Mouse (Mus musculus): ENCODE measurements around the gene Mrps23. TPM values are rescaled to one million over a fixed set of nuclear protein-coding genes. Genes with fewer than 3 reads are reported as not detected.
A peak's percentile ranks its signal among the peaks of the same experiment; 100 is the strongest.
"Not testable (repeated sequence)": the region's sequence is repeated elsewhere in the genome, so short reads cannot be mapped to it uniquely, and the experiment has no call there.

Mrps23 gene
- polyA plus RNA-seq, 1 experiment from 2014 or later = 64.2 TPM

DNA sequence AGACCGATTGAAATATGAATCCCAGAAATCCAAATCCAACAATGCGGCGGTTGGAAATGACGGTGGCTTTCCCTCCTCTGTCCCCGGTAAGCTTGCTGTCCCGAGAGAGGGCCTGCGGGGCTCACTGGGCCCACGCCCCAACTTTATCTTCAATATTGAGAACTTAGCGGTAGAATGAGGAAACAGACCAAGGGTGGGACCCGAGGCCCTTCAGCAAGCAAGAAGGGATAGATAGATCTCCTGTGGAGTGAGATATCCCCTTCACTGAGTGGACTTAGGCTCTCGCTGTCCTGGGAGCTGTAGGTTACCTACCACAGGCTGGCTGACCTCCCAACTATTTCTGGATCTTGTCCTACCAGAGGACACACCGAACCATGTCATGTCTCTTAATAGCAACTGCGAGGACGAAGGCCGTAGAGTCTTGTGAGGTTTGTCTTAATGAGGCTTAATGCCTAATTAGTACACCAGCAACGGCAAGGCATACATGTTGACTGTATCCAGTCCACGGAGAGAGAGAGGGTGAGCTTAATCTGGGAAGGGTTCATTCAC lies 19.5 kb upstream of the Mrps23 start:
- WGBS = 83% methylated on average over 17 of the region's 17 CpGs
- Histone ChIP-seq H3K4me3 (no peak overlapping the region), H3K9me3 (no peaks in the 10 kb centered on the region), H3K9ac (no peak overlapping the region), H3K27me3 (no peaks in the 10 kb centered on the region), H3K36me3 (peaks cover 36% of the 10 kb centered on the region), H3K4me2 (no peak overlapping the region), H3K27ac (replicated peaks) (no peak overlapping the region), H3K4me1 (replicated peaks) (peaks cover 56% of the 10 kb centered on the region)
- no peak for ATAC-seq (ENCODE audit: low read depth)

GRCm38 (mm10) chr11:88186078-88186946 lies 17.9 kb upstream of the Mrps23 start:
- peaks cover 36% of the 10 kb centered on the region for H3K36me3 ChIP-seq
- H3K4me2 ChIP-seq = no peak overlapping the region
- no peak overlapping the region for H3K4me3 ChIP-seq
- 82% methylated on average over 14 of the region's 14 CpGs for WGBS
- no peak for ATAC-seq (ENCODE audit: low read depth)
- H3K9me3 ChIP-seq = no peaks in the 10 kb centered on the region
- H3K9ac ChIP-seq = peak overlapping the region; percentile 66; the same call in 1 of the 2 replicates
- H3K27ac ChIP-seq (replicated peaks) = peak overlapping the region; percentile 80; the same call in 1 of the 2 replicates
- peaks cover 40% of the 10 kb centered on the region for H3K4me1 ChIP-seq (replicated peaks)
- H3K27me3 ChIP-seq = peaks cover 4% of the 10 kb centered on the region

- H3K4me1 ChIP-seq (replicated peaks) = peaks cover 34% of the 10 kb centered on the region
- H3K9ac ChIP-seq = peak overlapping the region; percentile 66
- peak overlapping the region; percentile 80 for H3K27ac ChIP-seq (replicated peaks)
- H3K4me3 ChIP-seq = no peak overlapping the region
- H3K9me3 ChIP-seq = no peaks in the 10 kb centered on the region
- no peak for ATAC-seq (ENCODE audit: low read depth)
- 46% methylated on average over 2 of the region's 2 CpGs for WGBS
- H3K36me3 ChIP-seq = peaks cover 36% of the 10 kb centered on the region
- H3K27me3 ChIP-seq = peaks cover 10% of the 10 kb centered on the region
- 0 out of 2 replicates have a peak overlapping the region, but pooled peaks have one; percentile 43 for H3K4me2 ChIP-seq
These were observed 17.3 kb upstream of the Mrps23 start for GRCm38 (mm10) chr11:88186947-88187243.

DNA sequence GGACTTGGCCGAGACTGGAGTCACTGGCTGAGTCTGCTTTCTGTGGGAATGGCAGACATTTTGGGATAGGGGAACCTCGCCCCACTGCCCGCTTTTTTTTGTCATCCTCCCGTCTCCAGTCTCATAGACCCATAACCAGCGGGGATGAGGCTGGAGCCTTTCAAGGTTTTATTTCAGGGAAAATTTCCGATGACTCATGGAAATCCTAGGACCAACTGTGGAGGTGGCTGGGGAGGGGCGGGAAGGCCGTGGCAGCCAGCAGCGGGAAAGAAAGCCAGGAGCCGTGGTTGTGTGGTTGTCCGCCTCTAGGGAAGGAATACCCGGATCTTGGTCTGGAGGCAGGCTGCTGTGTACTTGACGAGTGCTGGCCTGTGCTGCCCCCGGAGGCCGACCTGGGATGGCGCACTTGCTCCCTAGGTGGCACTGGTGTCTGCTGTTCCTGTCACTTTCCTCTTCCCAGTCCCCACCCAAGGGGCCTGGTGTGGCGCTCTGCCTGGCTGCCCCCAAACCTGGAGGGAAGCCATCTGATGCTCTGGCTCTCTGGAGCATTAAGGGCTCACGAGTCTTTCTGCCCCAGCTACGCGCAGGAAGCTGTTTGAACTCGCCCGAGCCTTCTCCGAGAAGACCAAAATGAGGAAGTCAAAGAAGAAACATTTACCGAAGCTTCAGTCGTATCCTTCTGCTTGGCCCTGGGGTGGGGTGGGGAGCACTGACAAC lies 16.6 kb upstream of the Mrps23 start:
- Histone ChIP-seq H3K4me1 (replicated peaks) (peaks cover 33% of the 10 kb centered on the region), H3K27ac (replicated peaks) (peak overlapping the region; percentile 80), H3K4me3 (no peak overlapping the region), H3K36me3 (peaks cover 32% of the 10 kb centered on the region), H3K4me2 (peak overlapping the region; percentile 43), H3K9ac (peak overlapping the region; percentile 66), H3K9me3 (no peaks in the 10 kb centered on the region), H3K27me3 (peaks cover 17% of the 10 kb centered on the region)
- 13% methylated on average over 25 of the region's 25 CpGs for WGBS
- peak; percentile 93 for ATAC-seq (ENCODE audit: low read depth)

GRCm38 (mm10) chr11:88188216-88188615 lies 16.0 kb upstream of the Mrps23 start:
- Histone ChIP-seq H3K9ac (no peak overlapping the region), H3K27ac (replicated peaks) (peak overlapping the region; percentile 80), H3K36me3 (peaks cover 25% of the 10 kb centered on the region), H3K4me2 (peak overlapping the region; percentile 43; the same call in 1 of the 2 replicates), H3K4me3 (no peak overlapping the region), H3K9me3 (no peaks in the 10 kb centered on the region), H3K4me1 (replicated peaks) (peaks cover 38% of the 10 kb centered on the region), H3K27me3 (peaks cover 24% of the 10 kb centered on the region)
- ATAC-seq (ENCODE audit: low read depth) = no peak
- WGBS = 62% methylated on average over 8 of the region's 8 CpGs

GRCm38 (mm10) chr11:88188635-88189034 lies 15.6 kb upstream of the Mrps23 start:
- ATAC-seq (ENCODE audit: low read depth) = no peak
- no peak overlapping the region for H3K4me2 ChIP-seq
- 88% methylated on average over 7 of the region's 7 CpGs for WGBS

DNA sequence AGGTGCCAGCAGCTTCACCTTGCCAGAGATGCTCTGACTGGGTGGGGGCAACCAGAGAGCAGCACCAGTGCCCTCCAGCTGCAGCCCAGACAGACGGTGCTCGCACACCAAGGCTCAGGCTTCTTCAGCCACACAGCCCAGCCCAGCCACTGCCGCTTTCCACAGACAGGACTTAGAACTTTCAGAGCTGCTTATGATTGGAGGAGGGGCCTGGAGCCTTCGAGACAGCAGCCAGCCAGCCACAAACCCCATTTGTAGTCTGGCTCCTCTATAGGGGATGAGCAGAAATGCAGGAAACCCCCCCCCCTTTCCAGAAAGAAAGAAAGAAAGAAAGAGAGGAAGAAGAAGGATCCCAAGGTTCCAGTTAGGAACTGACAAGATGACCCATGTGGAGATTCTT lies 11.6 kb upstream of the Mrps23 start:
- Histone ChIP-seq H3K9ac (no peak overlapping the region), H3K36me3 (no peaks in the 10 kb centered on the region), H3K9me3 (no peaks in the 10 kb centered on the region), H3K27ac (replicated peaks) (no peak overlapping the region), H3K4me3 (no peak overlapping the region), H3K4me1 (replicated peaks) (peaks cover 35% of the 10 kb centered on the region), H3K4me2 (no peak overlapping the region), H3K27me3 (peaks cover 43% of the 10 kb centered on the region)
- no peak for ATAC-seq (ENCODE audit: low read depth)
- WGBS = 18% methylated on average over 4 of the region's 4 CpGs

More at GRCm38 (mm10) chr11:88188635-88189034, 15.6 kb upstream of the Mrps23 start:
- Histone ChIP-seq H3K4me1 (replicated peaks) (peaks cover 42% of the 10 kb centered on the region), H3K27ac (replicated peaks) (no peak overlapping the region), H3K9ac (no peak overlapping the region), H3K27me3 (peaks cover 28% of the 10 kb centered on the region), H3K9me3 (no peaks in the 10 kb centered on the region), H3K4me3 (no peak overlapping the region), H3K36me3 (peaks cover 21% of the 10 kb centered on the region)

- peak overlapping the region; percentile 41; the same call in 1 of the 2 replicates for H3K9ac ChIP-seq
- no peak for ATAC-seq (ENCODE audit: low read depth)
- H3K4me1 ChIP-seq (replicated peaks) = peaks cover 29% of the 10 kb centered on the region
- no peaks in the 10 kb centered on the region for H3K9me3 ChIP-seq
- no peak overlapping the region for H3K4me3 ChIP-seq
- H3K4me2 ChIP-seq = peak overlapping the region; percentile 22
- no peak overlapping the region for H3K27ac ChIP-seq (replicated peaks)
- H3K27me3 ChIP-seq = peaks cover 43% of the 10 kb centered on the region
- no peaks in the 10 kb centered on the region for H3K36me3 ChIP-seq
- WGBS = 9% methylated on average over 34 of the region's 34 CpGs
These were observed 10.9 kb upstream of the Mrps23 start for GRCm38 (mm10) chr11:88193098-88193823.

GRCm38 (mm10) chr11:88193824-88194696 lies 10.1 kb upstream of the Mrps23 start:
- H3K4me1 ChIP-seq (replicated peaks) = peaks cover 30% of the 10 kb centered on the region
- H3K4me2 ChIP-seq = peak overlapping the region; percentile 22
- H3K36me3 ChIP-seq = no peaks in the 10 kb centered on the region
- peaks cover 43% of the 10 kb centered on the region for H3K27me3 ChIP-seq
- ATAC-seq (ENCODE audit: low read depth) = no peak
- H3K4me3 ChIP-seq = no peak overlapping the region
- no peak overlapping the region for H3K27ac ChIP-seq (replicated peaks)
- peak overlapping the region; percentile 41; the same call in 1 of the 2 replicates for H3K9ac ChIP-seq
- H3K9me3 ChIP-seq = no peaks in the 10 kb centered on the region
- WGBS = 19% methylated on average over 29 of the region's 29 CpGs

DNA sequence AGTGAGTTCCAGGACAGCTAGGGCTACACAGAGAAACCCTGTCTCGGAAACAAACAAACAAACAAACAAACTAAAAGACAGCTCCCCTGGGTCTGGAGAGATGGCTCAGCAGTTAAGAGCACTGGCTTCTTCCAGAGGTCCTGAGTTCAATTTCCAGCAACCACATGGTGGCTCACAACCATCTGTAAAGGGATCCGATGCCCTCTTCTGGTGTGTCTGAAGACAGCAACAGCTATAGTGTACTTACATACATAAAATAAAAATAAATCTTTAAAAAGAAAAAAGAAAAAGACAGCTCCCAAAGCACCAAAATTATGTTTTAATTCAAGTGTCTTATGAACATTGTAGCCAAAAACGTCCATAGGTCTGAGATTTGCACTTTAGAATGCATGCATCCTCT lies 8.5 kb upstream of the Mrps23 start:
- not testable (repeated sequence) for H3K9me3 ChIP-seq; H3K9ac ChIP-seq; H3K36me3 ChIP-seq; H3K27ac ChIP-seq (replicated peaks); H3K4me3 ChIP-seq; ATAC-seq (ENCODE audit: low read depth); H3K4me2 ChIP-seq
- 88% methylated on average over 3 of the region's 3 CpGs for WGBS
- peaks cover 30% of the 10 kb centered on the region for H3K4me1 ChIP-seq (replicated peaks)
- peaks cover 43% of the 10 kb centered on the region for H3K27me3 ChIP-seq

- peaks cover 28% of the 10 kb centered on the region for H3K4me1 ChIP-seq (replicated peaks)
- no peaks in the 10 kb centered on the region for H3K9me3 ChIP-seq
- WGBS = 7% methylated on average over 2 of the region's 2 CpGs
- no peak for ATAC-seq (ENCODE audit: low read depth)
- no peak overlapping the region for H3K9ac ChIP-seq
- no peaks in the 10 kb centered on the region for H3K36me3 ChIP-seq
- H3K27ac ChIP-seq (replicated peaks) = no peak overlapping the region
- no peak overlapping the region for H3K4me2 ChIP-seq
- peaks cover 30% of the 10 kb centered on the region for H3K27me3 ChIP-seq
- no peak overlapping the region for H3K4me3 ChIP-seq
These were observed 7.0 kb upstream of the Mrps23 start for GRCm38 (mm10) chr11:88197153-88197576.

All from neural tube, embryonic 13.5 days (tissue).